Mouse (Mus musculus) E14TG2a.4 (cell line): Measurements from ENCODE around the gene Gm47996.
"Not testable (repeated sequence)": the region's sequence is repeated elsewhere in the genome, so short reads cannot be mapped to it uniquely, and the experiment has no call there.

ENCODE experiments used
- H3K27me3 ChIP-seq: 2 replicates; pipeline ENCODE4 v1.6.1; 2014; ENCODE audit warnings: low read length, control low read depth; ENCODE audit not compliant: insufficient read depth
- H3K36me3 ChIP-seq: 2 replicates; pipeline ENCODE4 v1.6.1; 2014; ENCODE audit warnings: low read length, control low read depth; ENCODE audit not compliant: insufficient read depth
- H3K4me1 ChIP-seq: replicated peaks from 2 replicates; pipeline ENCODE4 v1.6.1; 2014; ENCODE audit warnings: low read depth, low read length, control low read depth
- H3K4me3 ChIP-seq: replicated peaks from 2 replicates; pipeline ENCODE4 v1.5.1; 2014; ENCODE audit warnings: mild to moderate bottlenecking, low read length
- H3K9me3 ChIP-seq: 2 replicates; pipeline ENCODE4 v1.6.1; 2014; ENCODE audit warnings: low read length, control low read depth
- CTCF ChIP-seq: conservative IDR thresholded peaks from 2 replicates; pipeline ENCODE4 v1.5.1; 2014; ENCODE audit warnings: low read length
- NANOG ChIP-seq: IDR thresholded peaks from 2 replicates; pipeline ENCODE4 v1.6.1; 2014; ENCODE audit warnings: borderline replicate concordance, low read length, mixed read lengths
- POU5F1 ChIP-seq: IDR thresholded peaks from 2 replicates; pipeline ENCODE4 v1.6.1; 2014; ENCODE audit warnings: low read length, borderline replicate concordance

Gm47996 gene

DNA sequence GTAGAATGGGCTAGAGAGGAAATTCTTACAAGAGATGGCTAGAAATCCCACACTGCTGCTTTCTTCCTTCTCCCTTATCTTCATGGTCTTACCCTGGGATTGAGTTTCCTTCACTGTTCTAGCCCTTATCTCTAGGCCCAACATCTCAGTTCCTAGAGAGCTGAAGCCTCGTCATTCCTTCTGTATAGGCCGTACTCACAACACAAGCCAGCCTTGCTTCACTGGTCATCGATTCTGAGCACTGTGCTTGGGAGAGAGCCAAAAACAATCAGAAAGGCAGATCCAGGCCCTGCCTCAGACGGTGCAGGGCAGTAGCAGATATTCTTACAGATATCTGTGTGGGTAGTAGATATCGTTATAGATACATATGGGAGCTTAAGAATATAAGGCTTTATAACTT, 1.4 kb upstream of the Gm47996 start:
- not testable (repeated sequence) for H3K4me3 ChIP-seq, H3K4me1 ChIP-seq, H3K36me3 ChIP-seq, H3K9me3 ChIP-seq, H3K27me3 ChIP-seq

DNA sequence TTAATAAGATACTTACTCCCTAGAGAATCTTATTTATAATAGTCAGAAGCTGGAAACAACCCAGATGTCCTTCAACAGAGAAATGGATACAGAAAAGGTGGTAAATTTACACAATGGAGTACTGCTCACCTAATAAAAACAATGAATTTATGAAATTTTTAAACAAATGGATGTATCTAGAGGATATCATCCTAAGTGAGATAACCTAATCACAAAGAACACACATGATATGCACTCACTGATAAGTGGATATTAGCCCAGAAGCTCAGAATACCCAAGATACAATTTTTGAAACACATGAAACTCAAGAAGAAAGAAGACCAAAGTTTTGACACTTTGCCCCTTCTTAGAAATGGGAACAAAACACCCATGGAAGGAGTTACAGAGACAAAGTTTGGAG, 987 bp upstream of the Gm47996 start:
- H3K4me3 ChIP-seq, H3K9me3 ChIP-seq, H3K4me1 ChIP-seq, H3K27me3 ChIP-seq, H3K36me3 ChIP-seq: not testable (repeated sequence)

DNA sequence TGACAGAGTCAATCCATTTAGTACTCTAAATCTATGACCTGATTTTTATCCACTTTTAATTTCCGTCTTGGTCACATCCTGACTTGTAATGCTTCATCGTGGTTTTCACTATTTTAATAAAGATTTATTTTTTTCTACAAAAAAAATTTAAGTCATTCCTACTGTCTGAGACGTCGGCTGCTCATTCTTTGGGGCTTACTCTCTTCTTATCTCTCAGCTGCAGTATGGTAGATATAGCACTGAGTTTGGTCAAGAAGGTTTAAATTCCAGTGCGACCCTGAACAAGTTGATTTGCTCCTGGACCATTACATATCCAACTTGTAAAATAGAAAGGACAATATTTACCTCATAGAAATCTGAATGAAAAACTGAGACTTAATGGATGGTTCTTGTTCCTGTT, 1.7 kb downstream of the Gm47996 start:
- not testable (repeated sequence) for H3K9me3 ChIP-seq, H3K4me3 ChIP-seq, H3K4me1 ChIP-seq, H3K27me3 ChIP-seq, H3K36me3 ChIP-seq

DNA sequence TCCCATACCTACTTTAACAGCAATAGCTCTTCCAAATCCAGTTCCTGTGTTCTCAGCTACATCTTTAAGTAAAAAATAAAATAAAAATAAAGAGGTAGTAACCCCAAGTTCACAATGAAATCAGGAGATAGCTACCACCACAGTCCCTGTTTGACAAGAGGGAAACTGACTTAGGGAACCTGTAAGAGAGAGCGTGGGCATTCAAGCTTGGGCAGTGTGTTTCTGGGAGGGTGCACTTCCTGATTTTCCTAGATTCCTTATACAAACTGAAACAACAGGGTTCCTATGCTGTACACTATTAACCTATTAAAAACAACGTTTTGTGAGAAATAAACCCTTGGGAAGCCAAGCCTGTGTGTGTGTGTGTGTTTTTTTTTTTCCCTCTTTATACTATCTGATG, 4.9 kb downstream of the Gm47996 start:
- no peaks in the 10 kb centered on the region for H3K36me3 ChIP-seq
- no peaks in the 10 kb centered on the region for H3K9me3 ChIP-seq
- TF ChIP-seq POU5F1 (no peak), NANOG (no peak), CTCF (no peak)
- no peaks in the 10 kb centered on the region for H3K27me3 ChIP-seq
- no peak overlapping the region for H3K4me3 ChIP-seq
- peaks cover 15% of the 10 kb centered on the region for H3K4me1 ChIP-seq

DNA sequence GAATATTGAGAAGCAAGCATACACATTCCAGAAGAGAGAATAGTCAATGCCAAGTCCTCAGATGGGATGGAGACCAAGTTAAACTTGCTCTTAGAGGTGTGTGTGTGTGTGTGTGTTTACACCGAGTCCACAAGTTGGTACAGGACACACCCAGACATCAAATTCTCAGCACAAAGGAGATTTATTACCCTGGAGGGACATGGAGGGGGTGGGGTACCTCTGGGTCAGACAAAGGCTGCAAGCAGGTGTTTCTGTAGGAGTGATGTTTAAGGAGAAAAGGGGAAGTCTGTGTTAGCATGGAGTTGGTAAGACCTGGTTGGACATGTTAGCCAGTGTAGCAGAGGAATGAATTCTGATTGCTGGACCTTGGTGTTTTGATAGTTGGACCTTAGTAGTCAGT, 6.1 kb downstream of the Gm47996 start:
- no peak overlapping the region for H3K4me3 ChIP-seq
- H3K9me3 ChIP-seq: no peaks in the 10 kb centered on the region
- H3K36me3 ChIP-seq: no peaks in the 10 kb centered on the region
- TF ChIP-seq POU5F1: no peak
- TF ChIP-seq NANOG: no peak
- TF ChIP-seq CTCF: no peak
- H3K4me1 ChIP-seq: peaks cover 22% of the 10 kb centered on the region
- no peaks in the 10 kb centered on the region for H3K27me3 ChIP-seq

DNA sequence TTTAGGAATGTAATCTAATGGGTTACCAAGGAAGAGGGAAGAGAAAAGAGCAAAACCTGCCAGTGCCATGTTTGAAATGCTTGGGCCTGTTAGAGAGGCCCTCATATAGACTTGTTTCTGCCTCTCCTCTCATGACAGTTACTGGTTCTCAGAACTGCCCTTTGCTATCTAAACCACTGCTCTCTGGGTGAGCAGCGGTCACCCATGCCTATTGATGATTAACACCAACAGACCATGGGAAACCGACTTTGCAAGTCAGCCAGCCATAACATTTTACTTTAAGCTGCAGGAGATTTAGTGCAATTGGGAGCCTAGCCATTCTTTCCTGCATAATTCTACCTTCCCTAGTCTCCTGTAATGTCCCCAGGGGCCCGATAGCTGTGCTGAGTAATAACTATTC, 6.5 kb downstream of the Gm47996 start:
- Histone ChIP-seq H3K27me3 (no peaks in the 10 kb centered on the region), H3K9me3 (no peaks in the 10 kb centered on the region), H3K36me3 (no peaks in the 10 kb centered on the region), H3K4me3 (no peak overlapping the region), H3K4me1 (peaks cover 22% of the 10 kb centered on the region)
- TF ChIP-seq POU5F1: no peak
- no peak for TF ChIP-seq NANOG
- TF ChIP-seq CTCF: no peak

DNA sequence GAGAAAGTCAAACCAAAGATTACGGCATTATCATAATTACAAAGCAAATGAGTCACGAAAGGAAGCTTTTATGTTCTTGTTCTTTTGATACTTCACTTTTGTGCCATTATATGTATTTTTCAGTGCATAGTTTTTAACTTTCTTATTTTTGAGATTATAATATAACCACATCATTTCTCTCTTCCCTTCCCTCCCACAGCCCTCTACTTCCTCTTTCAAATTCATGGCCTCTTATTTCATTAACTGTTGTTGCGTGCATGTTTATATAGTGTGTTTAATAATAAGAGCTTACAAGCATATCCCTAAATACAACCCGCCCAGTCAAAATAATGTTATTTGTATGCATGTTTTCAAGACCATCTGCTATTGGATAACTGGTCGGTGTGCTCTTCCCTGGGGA, 9.1 kb downstream of the Gm47996 start:
- no peaks in the 10 kb centered on the region for H3K27me3 ChIP-seq
- TF ChIP-seq POU5F1: no peak
- TF ChIP-seq CTCF: no peak
- TF ChIP-seq NANOG: no peak
- H3K36me3 ChIP-seq: no peaks in the 10 kb centered on the region
- H3K4me1 ChIP-seq: peaks cover 22% of the 10 kb centered on the region
- H3K4me3 ChIP-seq: no peak overlapping the region
- H3K9me3 ChIP-seq: no peaks in the 10 kb centered on the region

DNA sequence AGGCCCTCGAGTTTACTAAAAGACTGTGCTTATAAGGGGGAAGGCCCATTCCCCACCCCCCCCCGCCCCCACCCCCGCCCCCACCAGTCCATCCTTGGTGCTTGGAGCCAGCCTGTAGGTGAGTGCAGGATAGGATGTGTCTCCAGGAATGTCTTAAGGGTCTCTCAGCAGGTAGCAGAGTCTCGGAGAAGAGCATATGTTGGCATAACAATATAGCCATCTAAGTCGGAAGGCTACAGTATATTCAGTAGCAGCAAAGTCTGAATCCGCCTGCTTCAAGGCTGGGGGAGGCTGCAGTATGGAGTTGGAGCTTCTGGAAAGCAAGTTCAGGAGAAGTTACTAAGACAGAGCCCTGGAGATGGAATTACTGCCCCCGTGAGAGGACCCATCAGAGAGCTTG, 10.2 kb downstream of the Gm47996 start:
- H3K9me3 ChIP-seq: no peaks in the 10 kb centered on the region
- no peak overlapping the region for H3K4me3 ChIP-seq
- TF ChIP-seq POU5F1: peak; percentile 69; the same call in 1 of the 2 replicates
- TF ChIP-seq NANOG: peak; percentile 80; the same call in 1 of the 2 replicates
- no peak for TF ChIP-seq CTCF
- no peaks in the 10 kb centered on the region for H3K27me3 ChIP-seq
- H3K36me3 ChIP-seq: no peaks in the 10 kb centered on the region
- peaks cover 22% of the 10 kb centered on the region for H3K4me1 ChIP-seq

DNA sequence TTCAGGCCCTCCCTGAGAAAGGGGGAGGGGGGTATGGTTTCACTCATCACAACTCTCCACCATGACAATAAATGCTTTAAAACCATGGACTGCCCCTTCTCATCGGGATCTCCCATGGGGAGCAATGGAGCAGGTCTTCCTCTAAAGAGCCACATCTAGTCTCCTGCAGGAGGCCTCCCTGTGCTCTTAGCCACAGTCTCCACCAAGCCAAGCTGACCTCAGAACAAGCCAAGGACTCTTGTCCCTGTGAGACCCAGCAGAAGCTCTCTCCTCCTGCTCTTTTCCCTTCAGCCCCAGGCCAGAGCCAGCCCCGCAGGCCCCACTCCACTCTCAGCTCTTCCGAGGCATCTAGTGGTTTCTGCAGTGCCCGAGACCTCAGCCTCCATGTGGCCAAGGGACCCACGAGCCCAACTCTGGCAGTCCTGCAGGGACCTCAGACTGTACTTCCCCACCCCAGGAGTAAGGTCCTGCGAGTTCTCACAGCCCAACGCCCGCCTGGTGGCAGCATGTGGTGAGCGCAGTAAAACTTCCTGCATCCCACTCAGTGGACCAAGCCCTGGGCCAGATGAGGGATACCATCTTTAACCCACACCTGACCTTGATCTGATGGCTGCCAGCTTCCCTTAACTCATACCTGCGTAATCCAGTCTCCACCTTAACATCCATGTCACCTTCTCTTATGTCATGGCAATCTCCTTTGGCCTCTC, 12.8 kb downstream of the Gm47996 start:
- TF ChIP-seq CTCF: no peak
- no peak for TF ChIP-seq NANOG
- TF ChIP-seq POU5F1: no peak
- H3K9me3 ChIP-seq: no peaks in the 10 kb centered on the region
- H3K36me3 ChIP-seq: no peaks in the 10 kb centered on the region

DNA sequence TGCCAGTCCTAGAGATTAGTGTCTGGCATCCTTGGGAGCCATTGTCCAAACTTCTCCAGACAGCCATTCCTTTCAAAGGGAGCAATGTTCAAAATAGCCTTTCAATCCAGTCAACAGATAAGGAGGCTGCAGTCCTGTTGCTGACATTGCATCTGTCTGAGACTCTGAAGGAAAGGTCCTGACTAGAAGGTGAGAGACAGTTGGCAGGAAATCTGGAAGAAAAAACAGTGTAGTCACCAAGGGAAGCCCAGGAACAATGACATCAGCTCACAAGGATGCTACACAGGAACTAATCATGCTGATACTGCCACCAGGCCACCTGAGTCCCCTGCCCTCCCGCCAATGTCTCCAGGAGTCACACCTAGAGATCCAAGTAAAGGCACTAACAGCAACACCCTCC, 13.4 kb downstream of the Gm47996 start:
- H3K4me3 ChIP-seq: no peak overlapping the region
- H3K4me1 ChIP-seq: peaks cover 9% of the 10 kb centered on the region
- no peaks in the 10 kb centered on the region for H3K9me3 ChIP-seq
- H3K36me3 ChIP-seq: no peaks in the 10 kb centered on the region
- H3K27me3 ChIP-seq: no peaks in the 10 kb centered on the region
- TF ChIP-seq NANOG: no peak
- TF ChIP-seq POU5F1: no peak
- no peak for TF ChIP-seq CTCF

More for the DNA sequence above, 12.8 kb downstream of the Gm47996 start:
- Histone ChIP-seq H3K27me3 (no peaks in the 10 kb centered on the region), H3K4me3 (no peak overlapping the region), H3K4me1 (peaks cover 9% of the 10 kb centered on the region)
